Mouse (Mus musculus) G1E-ER4 (cell line): ENCODE results near the gene Plekhg3. TPM values are rescaled to one million over a fixed set of nuclear protein-coding genes. Genes with fewer than 3 reads are reported as not detected.

ENCODE experiments used
- GATA1 ChIP-seq: IDR thresholded peaks from one replicate; pipeline ENCODE4 v1.8.0; 2012; ENCODE audit warnings: low read length, inconsistent platforms
- polyA plus RNA-seq: library from polyadenylated mRNA; stranded (reverse); fragments of >175 nt; gene quantifications from 2 replicates; pipeline ENCODE4 v1.2.3, GENCODE M21; 2012

Gene Plekhg3
- polyA plus RNA-seq, 1 experiment = 0.03 TPM

GRCm38 (mm10) chr12:76536591-76537153 is 6.0 kb downstream of the Plekhg3 start:
- no peak for TF ChIP-seq GATA1

GRCm38 (mm10) chr12:76537434-76537833 is 6.7 kb downstream of the Plekhg3 start:
- no peak for TF ChIP-seq GATA1

- TF ChIP-seq GATA1 = no peak
These were observed 9.5 kb downstream of the Plekhg3 start for GRCm38 (mm10) chr12:76540169-76540568.

- no peak for TF ChIP-seq GATA1
These were observed 10.1 kb downstream of the Plekhg3 start for GRCm38 (mm10) chr12:76540701-76541221.

GRCm38 (mm10) chr12:76541475-76541874 is 10.8 kb downstream of the Plekhg3 start:
- no peak for TF ChIP-seq GATA1

- TF ChIP-seq GATA1 = no peak
These were observed 11.2 kb downstream of the Plekhg3 start for GRCm38 (mm10) chr12:76541879-76542278.

- TF ChIP-seq GATA1 = no peak
These were observed 15.2 kb downstream of the Plekhg3 start for GRCm38 (mm10) chr12:76545786-76546370.

GRCm38 (mm10) chr12:76546383-76547276 is 15.9 kb downstream of the Plekhg3 start:
- TF ChIP-seq GATA1 = no peak

- no peak for TF ChIP-seq GATA1
These were observed 16.9 kb downstream of the Plekhg3 start for GRCm38 (mm10) chr12:76547409-76548081.

- TF ChIP-seq GATA1 = no peak
These were observed 17.4 kb downstream of the Plekhg3 start for GRCm38 (mm10) chr12:76548082-76548423.

- no peak for TF ChIP-seq GATA1
These were observed 18.5 kb downstream of the Plekhg3 start for GRCm38 (mm10) chr12:76549203-76549602.

- no peak for TF ChIP-seq GATA1
These were observed 21.6 kb downstream of the Plekhg3 start for GRCm38 (mm10) chr12:76552321-76552720.

- no peak for TF ChIP-seq GATA1
These were observed 22.3 kb downstream of the Plekhg3 start for GRCm38 (mm10) chr12:76552958-76553357.

GRCm38 (mm10) chr12:76553917-76554316 is 23.2 kb downstream of the Plekhg3 start:
- TF ChIP-seq GATA1 = no peak

- TF ChIP-seq GATA1 = no peak
These were observed 23.7 kb downstream of the Plekhg3 start for GRCm38 (mm10) chr12:76554392-76554791.

GRCm38 (mm10) chr12:76554871-76555386 is 24.2 kb downstream of the Plekhg3 start:
- no peak for TF ChIP-seq GATA1

GRCm38 (mm10) chr12:76556187-76556586 is 25.5 kb downstream of the Plekhg3 start:
- TF ChIP-seq GATA1 = no peak
